Mouse (Mus musculus) adrenal gland, postnatal 14 days (tissue): Measurements from ENCODE around the gene Vmn1r202. TPM values are rescaled to one million over a fixed set of nuclear protein-coding genes. Genes with fewer than 3 reads are reported as not detected.
"Not testable (repeated sequence)": the region's sequence is repeated elsewhere in the genome, so short reads cannot be mapped to it uniquely, and the experiment has no call there.

Experiments
- DNase-seq: peaks from one replicate; pipeline ENCODE4 v3.0.0; 2021; ENCODE audit warnings: mixed read lengths
- long read RNA-seq, 2 experiments: library from polyadenylated mRNA; stranded (forward); transcript quantifications; one replicate each; pipeline ENCODE4 v2.0.0; 2021
- total RNA-seq: library from RNA; stranded (reverse); gene quantifications from 2 replicates; pipeline ENCODE4 v1.2.3, GENCODE M21; 2021

Gene Vmn1r202
- not detected in 2 replicates for total RNA-seq
- long read RNA-seq, experiment 1, result 0 reads
- long read RNA-seq, experiment 2, result 0 reads

GRCm38 (mm10) chr13:22505281-22505680, at the start of gene Vmn1r202:
Gene Vmn1r202, minus strand, starts transcription at chr13:22505381.
- DNase-seq, result no peak

- not testable (repeated sequence) for DNase-seq
These were observed 47.7 kb upstream of the Vmn1r202 start, which contains the start of gene Vmn1r204 for GRCm38 (mm10) chr13:22552898-22553297. Gene Vmn1r204, plus strand, starts transcription at chr13:22553198.

GRCm38 (mm10) chr13:22517814-22518213, 12.6 kb upstream of the Vmn1r202 start, which contains the start of gene Vmn1r203:
Gene Vmn1r203, plus strand, starts transcription at chr13:22518114.
- DNase-seq, result no peak

- no peak for DNase-seq
These were observed 2.8 kb downstream of the Vmn1r202 start for GRCm38 (mm10) chr13:22502431-22502830.

GRCm38 (mm10) chr13:22471623-22472022, 33.6 kb downstream of the Vmn1r202 start, which contains the start of gene Vmn1r201:
Gene Vmn1r201, plus strand, starts transcription at chr13:22471923.
- DNase-seq, result no peak

GRCm38 (mm10) chr13:22455145-22455544, 50.0 kb downstream of the Vmn1r202 start:
- DNase-seq, result no peak

Other genes with a start within 250 kb of the Vmn1r202 start
- gene Vmn1r195, start 234.9 kb downstream of the Vmn1r202 start, total RNA-seq, result not detected in 2 replicates
- gene Vmn1r196, start 215.5 kb downstream of the Vmn1r202 start, total RNA-seq, result not detected in 2 replicates
- not detected in 2 replicates for gene Vmn1r197, start 180.8 kb downstream of the Vmn1r202 start, total RNA-seq
- gene Vmn1r198, start 155.0 kb downstream of the Vmn1r202 start, total RNA-seq, result not detected in 2 replicates
- not detected in 2 replicates for gene Vmn1r199, start 125.6 kb downstream of the Vmn1r202 start, total RNA-seq
- not detected in 2 replicates for gene Vmn1r200, start 115.0 kb downstream of the Vmn1r202 start, total RNA-seq
- not detected in 2 replicates for gene Vmn1r201, start 33.5 kb downstream of the Vmn1r202 start, total RNA-seq
- gene Vmn1r203, start 12.7 kb upstream of the Vmn1r202 start, total RNA-seq, result not detected in 2 replicates
- gene Vmn1r204, start 47.8 kb upstream of the Vmn1r202 start, total RNA-seq, result not detected in 2 replicates
- gene Vmn1r205, start 87.6 kb upstream of the Vmn1r202 start, total RNA-seq, result not detected in 2 replicates
- not detected in 2 replicates for gene Vmn1r206, start 118.9 kb upstream of the Vmn1r202 start, total RNA-seq
- not detected in 2 replicates for gene Vmn1r207-ps, start 224.2 kb upstream of the Vmn1r202 start, total RNA-seq